Mouse (Mus musculus) c-Kit-positive CD71-positive TER-119-positive erythroid progenitor cells, embryonic 14.5 days (primary cell): ENCODE measurements around the gene Olfr680-ps1.
"Not testable (repeated sequence)": the region's sequence is repeated elsewhere in the genome, so short reads cannot be mapped to it uniquely, and the experiment has no call there.

ENCODE experiments used
- DNase-seq: peaks from one replicate; pipeline ENCODE4 v3.0.0-alpha.2; 2013; ENCODE audit warnings: low spot score

Gene Olfr680-ps1

GRCm38 (mm10) chr7:105092717-105093116, at the start of gene Olfr680-ps1:
Gene Olfr680-ps1, minus strand, starts transcription at chr7:105092817.
- not testable (repeated sequence) for DNase-seq

- DNase-seq, result no peak
These were observed 48.7 kb upstream of the Olfr680-ps1 start for GRCm38 (mm10) chr7:105141275-105141674.

GRCm38 (mm10) chr7:105116536-105116935, 23.9 kb upstream of the Olfr680-ps1 start, which contains the start of gene Olfr681:
Gene Olfr681, plus strand, starts transcription at chr7:105116836.
- DNase-seq, result no peak

GRCm38 (mm10) chr7:105080905-105081304, 11.7 kb downstream of the Olfr680-ps1 start, which contains the start of gene Olfr679:
Gene Olfr679, plus strand, starts transcription at chr7:105081205.
- no peak for DNase-seq

DNA sequence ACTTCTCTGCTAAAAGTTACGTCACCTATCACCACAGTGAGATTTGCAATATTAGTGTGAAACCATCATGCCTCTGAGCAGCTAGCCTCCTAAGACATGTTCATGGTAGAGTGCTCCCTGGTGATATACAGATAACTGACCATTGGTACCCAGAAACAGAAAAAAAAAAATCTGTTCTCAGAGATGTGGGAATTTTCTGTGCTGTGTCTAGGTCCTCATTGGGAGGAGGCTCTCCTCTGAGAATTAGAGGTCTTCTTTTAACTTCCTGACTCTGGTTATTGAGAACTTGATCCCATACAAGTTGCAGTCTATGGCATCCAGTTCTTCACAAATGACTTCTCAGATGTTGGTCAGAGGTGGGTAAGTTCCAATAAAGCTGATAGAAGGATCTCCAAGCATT, 28.4 kb downstream of the Olfr680-ps1 start, which contains the start of gene Olfr678:
Gene Olfr678 (plus strand): TSS at position 301 of the 400 bp plus-strand sequence.
- no peak for DNase-seq

GRCm38 (mm10) chr7:105058951-105059350, 33.7 kb downstream of the Olfr680-ps1 start:
- no peak for DNase-seq
